Comparison of ENCODE assay signal across 14 mouse cellular contexts in genomic region chr8:50917540-50917939, GRCm38 (mm10).
A peak's percentile ranks its signal among the peaks of the same experiment; 100 is the strongest.
DNase-seq lines count a peak whose midpoint lies in the region; ATAC-seq and TF ChIP-seq lines count a peak whose summit lies in the region.
"Had no signal": no experiment of that assay in that cellular context is flagged by ENCODE, and none has a peak within 500 bp of the region (broad histone marks: within the 10 kb centered on the region; RNA-seq: fewer than 3 reads in every experiment).

No protein-coding gene starts in this region.

- no peak overlapping the region for H3K9ac ChIP-seq in lung, embryonic 14.5 days
- no peak overlapping the region for H3K9ac ChIP-seq in hindbrain, postnatal 0 days (replicated peaks; ENCODE audit: low read length)
- H3K9ac ChIP-seq: embryonic facial prominence, embryonic 12.5 days; heart, embryonic 15.5 days; liver, embryonic 13.5 days had no signal

- no peak overlapping the region for H3K27ac ChIP-seq in lung, embryonic 14.5 days (ENCODE audit: low read depth)
- H3K27ac ChIP-seq in hindbrain, postnatal 0 days, result no peak overlapping the region
- H3K27ac ChIP-seq: embryonic facial prominence, embryonic 12.5 days; heart, embryonic 15.5 days; liver, embryonic 13.5 days had no signal

- no peak for ATAC-seq in lung, embryonic 14.5 days (ENCODE audit: insufficient read depth)
- no peak for ATAC-seq in hindbrain, postnatal 0 days
- ATAC-seq: intestine, embryonic 16.5 days had no signal

- no peaks in the 10 kb centered on the region for H3K9me3 ChIP-seq in lung, embryonic 14.5 days (ENCODE audit: low read depth, low read length)
- no peaks in the 10 kb centered on the region for H3K9me3 ChIP-seq in hindbrain, postnatal 0 days (ENCODE audit: low read length)
- H3K9me3 ChIP-seq: embryonic facial prominence, embryonic 12.5 days; heart, embryonic 15.5 days; liver, embryonic 13.5 days had no signal

- DNase-seq in cerebellum, postnatal 10 days, result peak; percentile 43 to 52
- no peak for DNase-seq in cerebellum, adult 11 months
- DNase-seq in lung, embryonic 14.5 days, result peak; percentile 3
- no peak for DNase-seq in lung, adult 18-20 months
- DNase-seq in hindbrain, postnatal 0 days (ENCODE audit: low spot score), result peak; percentile 64
- peak; percentile 56 for DNase-seq in retina, embryonic 14.5 days (ENCODE audit: low spot score)
- DNase-seq in spleen, adult 12 weeks (ENCODE audit: low spot score), result no peak
- no peak for DNase-seq in spleen, postnatal 10 days (ENCODE audit: low spot score in 2 of 2)
- DNase-seq: gastrocnemius, postnatal 25 days; liver, embryonic 13.5 days; lung, postnatal 36 days had no signal

- no peak overlapping the region for H3K4me2 ChIP-seq in lung, embryonic 14.5 days
- peak overlapping the region; percentile 94 for H3K4me2 ChIP-seq in hindbrain, postnatal 0 days (ENCODE audit: low read depth, low read length)
- H3K4me2 ChIP-seq: liver, embryonic 13.5 days had no signal

- TF ChIP-seq CTCF in lung, embryonic 14.5 days (IDR thresholded peaks at IDR 0.05; ENCODE audit: low read depth), result no peak; the same call in 1 of the 2 replicates
- TF ChIP-seq CTCF in hindbrain, postnatal 0 days (IDR thresholded peaks at IDR 0.05; ENCODE audit: low read depth), result peak; percentile 57

- peaks cover 29% of the 10 kb centered on the region for H3K27me3 ChIP-seq in lung, embryonic 14.5 days (ENCODE audit: insufficient read depth, low read length)
- no peaks in the 10 kb centered on the region; the same call in 1 of the 2 replicates for H3K27me3 ChIP-seq in hindbrain, postnatal 0 days (ENCODE audit: insufficient read depth, low read length)

- H3K4me1 ChIP-seq in lung, embryonic 14.5 days (ENCODE audit: insufficient read depth), result no peaks in the 10 kb centered on the region
- H3K4me1 ChIP-seq in hindbrain, postnatal 0 days (ENCODE audit: insufficient read depth, low read length), result no peaks in the 10 kb centered on the region
- H3K4me1 ChIP-seq: liver, embryonic 13.5 days had no signal

- 18% methylated on average over 5 of the region's 5 CpGs for WGBS in lung, embryonic 14.5 days
- 18% methylated on average over 5 of the region's 5 CpGs for WGBS in hindbrain, postnatal 0 days

- H3K4me3 ChIP-seq in lung, embryonic 14.5 days (ENCODE audit: low read depth, low read length), result no peak overlapping the region
- peak overlapping the region; percentile 73 for H3K4me3 ChIP-seq in hindbrain, postnatal 0 days (ENCODE audit: low read length)
- H3K4me3 ChIP-seq: liver, embryonic 13.5 days had no signal

- H3K36me3 ChIP-seq in lung, embryonic 14.5 days (ENCODE audit: insufficient read depth), result no peaks in the 10 kb centered on the region
- H3K36me3 ChIP-seq in hindbrain, postnatal 0 days (ENCODE audit: insufficient read depth, low read length), result no peaks in the 10 kb centered on the region
- H3K36me3 ChIP-seq: embryonic facial prominence, embryonic 12.5 days; heart, embryonic 15.5 days; liver, embryonic 13.5 days had no signal

Comparison
In these comparisons a context has a peak if more than half of its experiments do, and no peak if none do; other contexts are left out.
1. DNase-seq: peak in cerebellum, postnatal 10 days (2 of 2), lung, embryonic 14.5 days (single experiment), hindbrain, postnatal 0 days (single experiment) and retina, embryonic 14.5 days (single experiment); none in cerebellum, adult 11 months (single experiment), lung, adult 18-20 months (0 of 2), spleen, adult 12 weeks (single experiment) and spleen, postnatal 10 days (0 of 2).